Mouse (Mus musculus): ENCODE data around the gene Ppfibp1.

DNA sequence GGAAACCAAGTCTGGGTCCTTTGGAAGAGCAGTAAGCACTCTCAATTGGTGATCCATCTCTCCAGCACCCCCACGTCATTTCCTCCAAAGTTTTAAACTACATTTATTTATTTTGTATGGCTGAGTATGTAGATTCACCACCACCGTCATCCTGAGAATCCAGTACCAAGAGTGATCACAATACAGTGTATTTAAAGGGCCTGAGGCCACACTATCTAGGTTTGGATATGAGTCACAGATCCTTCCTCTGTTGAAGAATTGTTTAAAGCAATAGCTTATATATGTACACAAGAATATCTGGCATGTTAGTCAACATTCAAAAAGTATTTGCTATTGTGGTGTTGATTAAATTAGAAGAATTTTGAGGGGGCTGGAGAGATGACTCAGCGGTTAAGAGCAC lies 40.0 kb upstream of the Ppfibp1 start:
- TF ChIP-seq CTCF (IDR thresholded peaks at IDR 0.05; ENCODE audit: control insufficient read depth, insufficient read depth, low read length) (no peak), POLR2A (IDR thresholded peaks at IDR 0.05; ENCODE audit: borderline replicate concordance, control insufficient read depth, low read depth, low read length) (no peak)
